Mouse (Mus musculus) adrenal gland, adult 10 weeks (tissue): ENCODE results near the gene Vmn2r29. TPM values are rescaled to one million over a fixed set of nuclear protein-coding genes. Genes with fewer than 3 reads are reported as not detected.

Experiments
- polyA plus RNA-seq: library from polyadenylated mRNA; stranded (reverse); fragments of 350-450 nt; fragmentation: Illumina TruSeq; extraction: RNeasy Lipid Tissue Mini Kit (QIAGEN cat#74804); gene quantifications from one replicate; pipeline ENCODE4 v1.2.3, GENCODE M21; 2014; ENCODE audit warnings: low read depth, low replicate concordance

The Vmn2r29 gene
- polyA plus RNA-seq, result 7.3 TPM

GRCm38 (mm10) chr7:7247228-7247627, at the start of gene Vmn2r29:
Gene Vmn2r29 (minus strand): TSS chr7:7247328.

GRCm38 (mm10) chr7:7277966-7278567, 30.9 kb upstream of the Vmn2r29 start, which contains the start of gene Gm45844:
Gene Gm45844 (minus strand): TSS chr7:7278289.

GRCm38 (mm10) chr7:7209313-7210151, 37.6 kb downstream of the Vmn2r29 start, which contains the start of gene Zfp772:
Gene Zfp772 (minus strand): TSS chr7:7209998.

Other genes with a start within 250 kb of the Vmn2r29 start
- 7.8 TPM for gene Zfp954, start 125.8 kb downstream of the Vmn2r29 start, polyA plus RNA-seq
- gene Zfp773, start 110.6 kb downstream of the Vmn2r29 start, polyA plus RNA-seq, result 1.5 TPM
- 4.3 TPM for gene Zfp418, start 76.0 kb downstream of the Vmn2r29 start, polyA plus RNA-seq
- 11.1 TPM for gene Zfp772, start 37.3 kb downstream of the Vmn2r29 start, polyA plus RNA-seq
- 7.7 TPM for gene Gm45844, start 31.0 kb upstream of the Vmn2r29 start, polyA plus RNA-seq
- gene Clcn4, start 53.5 kb upstream of the Vmn2r29 start, polyA plus RNA-seq, result 171 TPM
- 1.5 TPM for gene Vmn2r30, start 90.3 kb upstream of the Vmn2r29 start, polyA plus RNA-seq
- gene Gm45783, start 127.2 kb upstream of the Vmn2r29 start, polyA plus RNA-seq, result 2.4 TPM
- not detected for gene Vmn2r31, start 152.4 kb upstream of the Vmn2r29 start, polyA plus RNA-seq
- not detected for gene Vmn2r32, start 232.7 kb upstream of the Vmn2r29 start, polyA plus RNA-seq